Mouse (Mus musculus) heart, postnatal 25 days (tissue): Measurements from ENCODE around the gene Rps27rt. TPM values are rescaled to one million over a fixed set of nuclear protein-coding genes. Genes with fewer than 3 reads are reported as not detected.
"Not testable (repeated sequence)": the region's sequence is repeated elsewhere in the genome, so short reads cannot be mapped to it uniquely, and the experiment has no call there.

Experiments
- DNase-seq: peaks from one replicate; pipeline ENCODE4 v3.0.0; 2022; ENCODE audit warnings: low spot score
- intact Hi-C: fragments of 180-260 bp; cut with DNase I; formaldehyde crosslinking; loops from one replicate; pipeline ENCODE4 v1.15.1; 2025
- total RNA-seq, 2 experiments: library from RNA; stranded (reverse); gene quantifications; 2 replicates each; pipeline ENCODE4 v1.2.3; 2021

Rps27rt gene
- 10 to 100 TPM; 15.7 to 22.9 TPM for total RNA-seq

GRCm38 (mm10) chr9:114982689-114983360 lies at the start of gene Rps27rt:
Gene Rps27rt, minus strand, starts transcription at chr9:114982739.
- DNase-seq: no peak
- intact Hi-C loops: no loop called here

GRCm38 (mm10) chr9:115031046-115031445 lies 48.5 kb upstream of the Rps27rt start:
- DNase-seq, intact Hi-C loops: not testable (repeated sequence)

- intact Hi-C loops: no loop called here
Observed at GRCm38 (mm10) chr9:115030581-115030980, 48.0 kb upstream of the Rps27rt start.

GRCm38 (mm10) chr9:115029307-115029706 lies 46.8 kb upstream of the Rps27rt start:
- DNase-seq: no peak

More at GRCm38 (mm10) chr9:115030581-115030980, 48.0 kb upstream of the Rps27rt start:
- DNase-seq: no peak

GRCm38 (mm10) chr9:115023708-115024383 lies 41.3 kb upstream of the Rps27rt start:
- intact Hi-C loops: no loop called here
- DNase-seq: no peak

More at GRCm38 (mm10) chr9:115029307-115029706, 46.8 kb upstream of the Rps27rt start:
- intact Hi-C loops: no loop called here

- DNase-seq: no peak
- intact Hi-C loops: no loop called here
Observed at GRCm38 (mm10) chr9:115023137-115023536, 40.6 kb upstream of the Rps27rt start.

- no peak for DNase-seq
- intact Hi-C loops: no loop called here
Observed at GRCm38 (mm10) chr9:115021419-115021818, 38.9 kb upstream of the Rps27rt start.

- intact Hi-C loops: no loop called here
- no peak for DNase-seq
Observed at GRCm38 (mm10) chr9:115020141-115020540, 37.6 kb upstream of the Rps27rt start.

- no peak for DNase-seq
- intact Hi-C loops: no loop called here
Observed at GRCm38 (mm10) chr9:115012367-115012766, 29.8 kb upstream of the Rps27rt start.

GRCm38 (mm10) chr9:115008194-115008593 lies 25.7 kb upstream of the Rps27rt start:
- DNase-seq: no peak
- intact Hi-C loops: no loop called here

GRCm38 (mm10) chr9:115007776-115008175 lies 25.2 kb upstream of the Rps27rt start:
- DNase-seq: no peak
- intact Hi-C loops: no loop called here

- intact Hi-C loops: no loop called here
- DNase-seq: no peak
Observed at GRCm38 (mm10) chr9:115005446-115005845, 22.9 kb upstream of the Rps27rt start.

- DNase-seq: no peak
Observed at GRCm38 (mm10) chr9:114999771-115000146, 17.2 kb upstream of the Rps27rt start.

GRCm38 (mm10) chr9:114999010-114999770 lies 16.7 kb upstream of the Rps27rt start:
- no peak for DNase-seq
- intact Hi-C loops: no loop called here

More at GRCm38 (mm10) chr9:114999771-115000146, 17.2 kb upstream of the Rps27rt start:
- intact Hi-C loops: no loop called here

GRCm38 (mm10) chr9:114996489-114996888 lies 13.9 kb upstream of the Rps27rt start:
- intact Hi-C loops: no loop called here
- no peak for DNase-seq

- no peak for DNase-seq
- intact Hi-C loops: no loop called here
Observed at GRCm38 (mm10) chr9:114995716-114996115, 13.2 kb upstream of the Rps27rt start.

- DNase-seq: no peak
- intact Hi-C loops: no loop called here
Observed at GRCm38 (mm10) chr9:114995250-114995649, 12.7 kb upstream of the Rps27rt start.

- no peak for DNase-seq
- intact Hi-C loops: no loop called here
Observed at GRCm38 (mm10) chr9:114992528-114992927, 10.0 kb upstream of the Rps27rt start.

GRCm38 (mm10) chr9:114990421-114990820 lies 7.9 kb upstream of the Rps27rt start:
- DNase-seq: no peak
- intact Hi-C loops: no loop called here

- no peak for DNase-seq
- intact Hi-C loops: no loop called here
Observed at GRCm38 (mm10) chr9:114988610-114989327, 6.2 kb upstream of the Rps27rt start.
